Mouse (Mus musculus) gastrocnemius, adult 8-10 months (tissue): ENCODE data around the gene Cep41. TPM values are rescaled to one million over a fixed set of nuclear protein-coding genes. Genes with fewer than 3 reads are reported as not detected.

Source experiments
- microRNA-seq: library from miRNA; unstranded; fragments of <30 nt; microRNA quantifications from one replicate; pipeline ENCODE4 v1.2.0, GENCODE M21; 2022
- total RNA-seq, 4 experiments: library from RNA; stranded (reverse); gene quantifications; 2 replicates each; pipeline ENCODE4 v1.2.4; 2022

Gene Cep41
- total RNA-seq, 4 experiments from 2014 or later = 0.12 to 0.83 (median 0.41) TPM

Small RNA genes lying within 50 kb of the gene (microRNA-seq; reads per million reads assigned to microRNA genes)
- gene Mir335 = 260 reads per million, percentile 65 among the genes with 10 or more reads in this experiment

Other genes starting within 250 kb of the Cep41 start
- gene Tmem209, start 184.0 kb downstream of the Cep41 start, total RNA-seq = 10 to 100 TPM in 3 of 4 experiments, 1 to 10 TPM in 1; 9.2 to 12.5 (median 10.6) TPM
- gene Ssmem1, start 183.9 kb downstream of the Cep41 start, total RNA-seq = under 1 TPM in 1 of 4 experiments, not detected in 3; 0.36 TPM
- under 1 TPM in 1 of 4 experiments, not detected in 3; 0.21 TPM for gene Cpa2, start 152.2 kb downstream of the Cep41 start, total RNA-seq
- gene Cpa4, start 125.4 kb downstream of the Cep41 start, total RNA-seq = not detected
- gene Cpa5, start 82.7 kb downstream of the Cep41 start, total RNA-seq = not detected
- not detected for gene Cpa1, start 54.5 kb downstream of the Cep41 start, total RNA-seq
- gene Mest, start 29.8 kb upstream of the Cep41 start, total RNA-seq = 1 to 10 TPM; 1.2 to 2.9 (median 1.5) TPM
- gene Copg2, start 203.0 kb upstream of the Cep41 start, total RNA-seq = 10 to 100 TPM; 13.0 to 14.5 (median 13.4) TPM
- not detected for gene Tsga13, start 221.8 kb upstream of the Cep41 start, total RNA-seq